In the genomic region with DNA sequence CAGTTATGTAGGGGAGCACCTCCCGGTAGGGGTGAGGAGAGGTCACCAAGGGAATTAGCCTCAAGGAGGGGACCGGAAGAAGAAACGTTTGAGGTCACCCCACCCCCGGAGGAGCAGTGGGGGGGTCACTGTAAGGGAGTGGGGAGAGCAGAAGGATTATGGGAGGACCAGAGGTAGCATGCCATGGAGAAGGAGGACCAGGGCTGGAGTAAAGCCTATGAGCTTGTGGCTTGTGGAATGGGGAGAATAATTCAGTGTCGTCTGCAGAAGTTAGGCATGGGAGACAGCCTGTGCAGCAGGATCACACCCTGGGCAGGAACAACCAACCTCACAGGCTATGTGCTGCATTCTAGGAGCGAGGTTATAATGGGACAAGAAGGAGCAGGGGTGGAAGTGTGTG, we compare ENCODE assay signal across 8 mouse cellular contexts. TPM values are rescaled to one million over a fixed set of nuclear protein-coding genes. Genes with fewer than 3 reads are reported as not detected.
DNase-seq lines count a peak whose midpoint lies in the region; ATAC-seq lines count a peak whose summit lies in the region.

No protein-coding gene starts in this region.

- DNase-seq in heart, postnatal 10 days: no peak
- peak; percentile 36 for DNase-seq in MN1 (ENCODE audit: low spot score)
- DNase-seq in hindbrain, embryonic 11.5 days (ENCODE audit: low spot score): no peak
- no peak for DNase-seq in cerebellum, postnatal 10 days
- DNase-seq in right cerebral cortex, adult 2 months (ENCODE audit: low spot score in 2 of 2): no peak
- no peak for DNase-seq in left cerebral cortex, postnatal 36 days (ENCODE audit: low spot score in 2 of 2)

- intact Hi-C loops in heart, postnatal 10 days (cut with DNase I): no loop called here
- intact Hi-C loops in left cerebral cortex, postnatal 36 days (cut with DNase I): no loop called here

- peaks cover 38 to 44% of the 10 kb centered on the region in 2 experiments for H3K4me1 ChIP-seq in heart, embryonic 14.5 days (ENCODE audit: control insufficient read depth in 2 of 2, insufficient read depth in 2 of 2, low read length in 2 of 2)
- H3K4me1 ChIP-seq in hindbrain, embryonic 11.5 days (replicated peaks; ENCODE audit: control insufficient read depth, insufficient read depth, low read length): no peaks in the 10 kb centered on the region
- H3K4me1 ChIP-seq in midbrain, embryonic 12.5 days: peaks cover 25% of the 10 kb centered on the region

- H3K27me3 ChIP-seq in heart, embryonic 14.5 days (ENCODE audit: control insufficient read depth, insufficient read depth, low read length): no peaks in the 10 kb centered on the region
- H3K27me3 ChIP-seq in hindbrain, embryonic 11.5 days (ENCODE audit: control insufficient read depth, insufficient read depth, low read length): no peaks in the 10 kb centered on the region
- H3K27me3 ChIP-seq in midbrain, embryonic 12.5 days: peaks cover 24% of the 10 kb centered on the region

- H3K9ac ChIP-seq in heart, embryonic 14.5 days (ENCODE audit: low read length): peak overlapping the region; percentile 76
- peak overlapping the region; percentile 67 for H3K9ac ChIP-seq in hindbrain, embryonic 11.5 days (ENCODE audit: low read depth, low read length)
- peak overlapping the region; percentile 68 for H3K9ac ChIP-seq in midbrain, embryonic 12.5 days (replicated peaks)

- 10% methylated on average over 6 of the region's 6 CpGs for WGBS in heart, embryonic 14.5 days
- 9% methylated on average over 6 of the region's 6 CpGs for WGBS in hindbrain, embryonic 11.5 days
- WGBS in midbrain, embryonic 12.5 days: 11% methylated on average over 6 of the region's 6 CpGs

- H3K9me3 ChIP-seq in heart, embryonic 14.5 days (ENCODE audit: control insufficient read depth, low read length): no peaks in the 10 kb centered on the region
- no peaks in the 10 kb centered on the region for H3K9me3 ChIP-seq in hindbrain, embryonic 11.5 days (ENCODE audit: control insufficient read depth, low read length)
- no peaks in the 10 kb centered on the region for H3K9me3 ChIP-seq in midbrain, embryonic 12.5 days

- peak overlapping the region; percentile 49 to 57 for H3K4me3 ChIP-seq in heart, embryonic 14.5 days (ENCODE audit: control insufficient read depth in 1 of 2, insufficient read depth in 1 of 2, low read depth in 1 of 2, low read length in 2 of 2)
- peak overlapping the region; percentile 51 for H3K4me3 ChIP-seq in hindbrain, embryonic 11.5 days (ENCODE audit: low read depth, low read length)
- peak overlapping the region; percentile 57 for H3K4me3 ChIP-seq in midbrain, embryonic 12.5 days

- H3K27ac ChIP-seq in heart, embryonic 14.5 days (replicated peaks in 1 of 2; ENCODE audit: control insufficient read depth in 1 of 2, insufficient read depth in 1 of 2, low read depth in 2 of 2, low read length in 2 of 2): peak overlapping the region; percentile 82 to 88
- no peak overlapping the region for H3K27ac ChIP-seq in hindbrain, embryonic 11.5 days (ENCODE audit: low read depth, low read length)
- 0 out of 2 replicates have a peak overlapping the region, but pooled peaks have one; percentile 15 for H3K27ac ChIP-seq in midbrain, embryonic 12.5 days (replicated peaks)

- no peaks in the 10 kb centered on the region for H3K36me3 ChIP-seq in heart, embryonic 14.5 days (ENCODE audit: control insufficient read depth, insufficient read depth, low read length)
- no peaks in the 10 kb centered on the region for H3K36me3 ChIP-seq in hindbrain, embryonic 11.5 days (ENCODE audit: control insufficient read depth, insufficient read depth, low read length)
- no peaks in the 10 kb centered on the region for H3K36me3 ChIP-seq in midbrain, embryonic 12.5 days

- H3K4me2 ChIP-seq in heart, embryonic 14.5 days (ENCODE audit: low read length): peak overlapping the region; percentile 87
- peak overlapping the region; percentile 98 for H3K4me2 ChIP-seq in hindbrain, embryonic 11.5 days (replicated peaks; ENCODE audit: low read depth, low read length)
- H3K4me2 ChIP-seq in midbrain, embryonic 12.5 days (replicated peaks): peak overlapping the region; percentile 99

- 0 out of 2 replicates have a peak, but pooled peaks have one; percentile 5 for ATAC-seq in heart, embryonic 14.5 days (ENCODE audit: insufficient number of reproducible peaks, insufficient read depth, low FRiP score, low read depth)
- ATAC-seq in hindbrain, embryonic 11.5 days (ENCODE audit: low FRiP score): no peak
- ATAC-seq in midbrain, embryonic 12.5 days (ENCODE audit: low FRiP score, low read depth): 0 out of 2 replicates have a peak, but pooled peaks have one; percentile 34

RNA-seq across cellular contexts. Expression of a gene that starts 0.7 kb away (rescaled TPM):
- 4.2 and 4.6 TPM in 2 replicates for polyA plus RNA-seq in heart, embryonic 14.5 days (2014; fragmentation: Nextera tagmentation; extraction: Ambion mirVana)
- total RNA-seq in heart, postnatal 10 days (2021): 10 to 100 TPM in 1 of 2 experiments, 1 to 10 TPM in 1; 9.5 to 12.7 TPM
- polyA plus RNA-seq in hindbrain, embryonic 11.5 days (2014; fragmentation: Nextera tagmentation; extraction: Ambion mirVana): 1.7 and 2.5 TPM in 2 replicates
- polyA plus RNA-seq in midbrain, embryonic 12.5 days (2016; fragmentation: Nextera tagmentation; extraction: Ambion mirVana): 4.8 and 6.4 TPM in 2 replicates
- total RNA-seq in left cerebral cortex, postnatal 36 days (2021): 10 to 100 TPM; 56.5 to 65.6 TPM

RNA-seq across cellular contexts. Expression of a gene that starts 13.6 kb away (rescaled TPM):
- polyA plus RNA-seq in heart, embryonic 14.5 days (2014; fragmentation: Nextera tagmentation; extraction: Ambion mirVana): 2.3 and 3.2 TPM in 2 replicates
- total RNA-seq in heart, postnatal 10 days (2021): 1 to 10 TPM in 1 of 2 experiments, under 1 TPM in 1; 0.60 to 1.1 TPM
- 4.4 and 6.1 TPM in 2 replicates for polyA plus RNA-seq in hindbrain, embryonic 11.5 days (2014; fragmentation: Nextera tagmentation; extraction: Ambion mirVana)
- polyA plus RNA-seq in midbrain, embryonic 12.5 days (2016; fragmentation: Nextera tagmentation; extraction: Ambion mirVana): 11.2 and 11.5 TPM in 2 replicates
- total RNA-seq in left cerebral cortex, postnatal 36 days (2021): under 1 TPM in 1 of 2 experiments, not detected in 1; 0.32 TPM

RNA-seq across cellular contexts. Expression of a gene that starts 29.1 kb away (rescaled TPM):
- 933 and 977 TPM in 2 replicates for polyA plus RNA-seq in heart, embryonic 14.5 days (2014; fragmentation: Nextera tagmentation; extraction: Ambion mirVana)
- 100 to 1,000 TPM; 131 to 137 TPM for total RNA-seq in heart, postnatal 10 days (2021)
- 4,486 and 4,492 TPM in 2 replicates for polyA plus RNA-seq in hindbrain, embryonic 11.5 days (2014; fragmentation: Nextera tagmentation; extraction: Ambion mirVana)
- polyA plus RNA-seq in midbrain, embryonic 12.5 days (2016; fragmentation: Nextera tagmentation; extraction: Ambion mirVana): 4,918 and 5,057 TPM in 2 replicates
- 1,000 to 10,000 TPM; 1,022 to 1,141 TPM for total RNA-seq in left cerebral cortex, postnatal 36 days (2021)

RNA-seq across cellular contexts. Expression of a gene that starts 38.0 kb away (rescaled TPM):
- 170 and 175 TPM in 2 replicates for polyA plus RNA-seq in heart, embryonic 14.5 days (2014; fragmentation: Nextera tagmentation; extraction: Ambion mirVana)
- total RNA-seq in heart, postnatal 10 days (2021): 100 to 1,000 TPM; 159 to 165 TPM
- polyA plus RNA-seq in hindbrain, embryonic 11.5 days (2014; fragmentation: Nextera tagmentation; extraction: Ambion mirVana): 136 and 138 TPM in 2 replicates
- 127 and 133 TPM in 2 replicates for polyA plus RNA-seq in midbrain, embryonic 12.5 days (2016; fragmentation: Nextera tagmentation; extraction: Ambion mirVana)
- 10 to 100 TPM; 61.9 to 70.2 TPM for total RNA-seq in left cerebral cortex, postnatal 36 days (2021)

RNA-seq across cellular contexts. Expression of a gene that starts 54.7 kb away (rescaled TPM):
- polyA plus RNA-seq in heart, embryonic 14.5 days (2014; fragmentation: Nextera tagmentation; extraction: Ambion mirVana): 41.5 and 43.6 TPM in 2 replicates
- total RNA-seq in heart, postnatal 10 days (2021): 10 to 100 TPM; 38.2 to 45.2 TPM
- polyA plus RNA-seq in hindbrain, embryonic 11.5 days (2014; fragmentation: Nextera tagmentation; extraction: Ambion mirVana): 16.7 and 22.7 TPM in 2 replicates
- 15.0 and 15.1 TPM in 2 replicates for polyA plus RNA-seq in midbrain, embryonic 12.5 days (2016; fragmentation: Nextera tagmentation; extraction: Ambion mirVana)
- 10 to 100 TPM; 19.6 to 21.2 TPM for total RNA-seq in left cerebral cortex, postnatal 36 days (2021)
